Mouse (Mus musculus): ENCODE results near the gene Iqschfp. TPM values are rescaled to one million over a fixed set of nuclear protein-coding genes. Genes with fewer than 3 reads are reported as not detected.
A peak's percentile ranks its signal among the peaks of the same experiment; 100 is the strongest.

The Iqschfp gene
- total RNA-seq, 2 experiments from 2014 or later = not detected

- DNase-seq (ENCODE audit: low spot score) = no peak
Observed at GRCm38 (mm10) chr3:68518586-68518985, 626.6 kb downstream of the Iqschfp start.

DNA sequence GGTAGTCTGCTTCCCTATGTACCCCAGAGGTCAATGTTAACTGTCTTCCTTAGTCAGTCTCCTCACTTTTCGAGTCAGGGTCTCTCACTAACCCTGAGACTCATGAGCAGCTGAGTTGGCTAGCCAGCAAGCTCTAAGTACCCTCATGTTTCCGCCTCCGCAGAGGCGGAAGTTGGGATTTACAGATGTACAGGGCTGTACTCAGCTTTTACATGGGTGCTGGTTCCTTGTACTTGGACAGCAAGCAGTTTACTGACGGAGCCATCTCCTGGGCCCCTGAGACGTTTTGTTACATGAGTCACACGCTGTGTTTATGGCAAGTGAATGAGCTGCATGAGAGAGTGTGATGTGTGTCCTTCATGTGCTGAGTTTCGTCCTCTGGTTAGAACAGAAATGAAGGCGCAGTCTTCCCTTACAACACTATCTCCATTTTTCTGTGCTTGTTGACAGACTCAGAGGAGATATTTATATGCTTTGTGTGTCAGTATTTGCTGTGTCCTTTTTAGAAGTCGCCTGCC lies 633.4 kb downstream of the Iqschfp start:
- no peak for DNase-seq (ENCODE audit: low spot score)

- DNase-seq (ENCODE audit: low spot score) = no peak
Observed at GRCm38 (mm10) chr3:68526416-68526815, 634.4 kb downstream of the Iqschfp start.

- no peak for DNase-seq (ENCODE audit: low spot score)
Observed at GRCm38 (mm10) chr3:68527182-68527581, 635.1 kb downstream of the Iqschfp start.

DNA sequence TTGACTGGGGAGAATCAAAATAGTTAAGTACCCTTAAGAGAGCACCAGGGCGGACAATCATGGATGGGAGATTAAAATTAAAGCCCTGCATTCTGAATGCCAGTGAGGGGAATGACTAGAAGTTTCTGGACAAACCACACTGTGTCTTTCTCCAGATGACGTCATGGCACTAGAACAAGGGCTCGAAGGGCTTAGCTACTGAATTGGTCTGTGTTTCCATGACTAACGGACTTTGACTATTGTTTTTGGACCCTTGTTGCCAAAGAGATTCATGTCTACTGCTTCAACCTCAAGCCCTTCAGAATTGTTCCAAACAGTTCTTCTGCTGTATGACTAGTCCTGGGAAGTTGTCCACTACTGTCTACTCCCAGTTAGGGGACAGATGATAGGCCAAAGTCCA lies 639.9 kb downstream of the Iqschfp start:
- no peak for DNase-seq (ENCODE audit: low spot score)

- no peak for DNase-seq (ENCODE audit: low spot score)
Observed at GRCm38 (mm10) chr3:68534571-68535051, 642.6 kb downstream of the Iqschfp start.

GRCm38 (mm10) chr3:68535160-68535728 lies 643.2 kb downstream of the Iqschfp start:
- DNase-seq (ENCODE audit: low spot score) = no peak

- no peak for DNase-seq (ENCODE audit: low spot score)
Observed at GRCm38 (mm10) chr3:68536071-68536470, 644.0 kb downstream of the Iqschfp start.

DNA sequence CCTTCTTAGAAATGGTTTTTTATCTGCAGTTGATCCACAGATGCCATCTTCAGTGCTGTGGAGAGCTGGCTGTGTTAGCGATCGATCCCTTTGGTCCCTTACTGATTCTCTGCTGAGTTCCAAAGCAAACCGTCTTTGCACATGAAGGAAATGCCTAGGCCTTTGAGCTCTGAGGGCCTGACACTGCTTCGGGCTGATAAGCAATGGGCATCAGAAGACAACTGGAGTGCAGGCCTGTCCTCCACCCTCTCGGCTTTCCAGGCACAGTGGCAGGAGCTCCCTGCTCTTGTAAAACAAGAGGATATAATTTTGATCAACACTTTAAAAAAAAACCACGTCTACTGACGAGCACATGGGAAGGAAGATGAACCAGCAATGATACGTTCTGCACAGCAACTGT lies 649.7 kb downstream of the Iqschfp start:
- DNase-seq (ENCODE audit: low spot score) = no peak

DNA sequence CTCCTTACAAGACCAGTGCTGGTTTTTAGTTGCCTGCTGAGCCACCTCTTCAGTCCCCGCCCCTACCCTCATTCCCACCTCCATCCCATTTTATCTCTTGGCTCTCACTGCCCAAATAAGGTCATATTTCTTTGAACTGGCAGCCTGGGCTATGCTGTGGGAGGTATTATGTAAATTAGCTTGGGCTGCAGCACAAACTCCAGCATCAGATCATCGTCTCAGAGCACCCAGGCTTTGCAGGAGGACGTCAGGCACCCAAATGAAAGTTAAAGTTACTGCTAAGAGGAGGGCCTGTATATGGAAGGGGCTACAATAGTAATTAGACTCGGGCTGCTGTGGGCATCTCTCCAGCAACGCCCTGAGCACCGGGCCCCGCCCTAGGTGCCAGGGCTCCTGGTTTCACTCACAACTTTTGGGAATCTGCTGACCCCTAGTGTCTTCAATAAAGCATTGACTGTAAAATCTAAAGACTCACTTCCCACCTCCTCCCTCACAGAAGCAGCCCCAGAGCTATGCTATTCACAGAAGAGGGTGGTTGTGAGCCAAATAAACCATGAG lies 651.0 kb downstream of the Iqschfp start:
- peak; percentile 47 for DNase-seq (ENCODE audit: low spot score)

GRCm38 (mm10) chr3:68544811-68545210 lies 652.8 kb downstream of the Iqschfp start:
- DNase-seq (ENCODE audit: low spot score) = no peak

- no peak for DNase-seq (ENCODE audit: low spot score)
Observed at GRCm38 (mm10) chr3:68545898-68546297, 653.9 kb downstream of the Iqschfp start.

GRCm38 (mm10) chr3:68555087-68555662 lies 663.1 kb downstream of the Iqschfp start:
- DNase-seq (ENCODE audit: low spot score) = no peak

DNA sequence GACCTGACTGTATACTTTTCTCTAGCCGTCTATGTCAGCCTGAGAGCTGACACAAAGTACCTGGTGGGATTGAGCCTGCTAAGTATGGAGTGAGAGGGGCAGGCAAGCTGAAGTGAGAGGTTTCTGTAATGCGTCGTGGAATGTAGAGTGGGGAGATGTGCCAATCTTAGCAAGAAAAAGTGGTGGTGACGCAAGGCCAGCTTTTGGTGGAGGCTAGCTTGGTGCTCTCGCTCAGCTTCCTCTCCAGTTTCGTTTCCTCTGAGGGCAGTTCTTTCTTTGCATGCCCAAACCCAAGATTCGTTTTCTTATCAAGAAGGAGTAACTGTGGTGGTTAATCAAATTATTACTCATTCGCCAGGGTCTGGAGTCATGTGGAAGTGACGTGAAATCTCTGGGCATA lies 664.9 kb downstream of the Iqschfp start:
- no peak for DNase-seq (ENCODE audit: low spot score)

GRCm38 (mm10) chr3:68558744-68559143 lies 666.7 kb downstream of the Iqschfp start:
- DNase-seq (ENCODE audit: low spot score) = no peak

DNA sequence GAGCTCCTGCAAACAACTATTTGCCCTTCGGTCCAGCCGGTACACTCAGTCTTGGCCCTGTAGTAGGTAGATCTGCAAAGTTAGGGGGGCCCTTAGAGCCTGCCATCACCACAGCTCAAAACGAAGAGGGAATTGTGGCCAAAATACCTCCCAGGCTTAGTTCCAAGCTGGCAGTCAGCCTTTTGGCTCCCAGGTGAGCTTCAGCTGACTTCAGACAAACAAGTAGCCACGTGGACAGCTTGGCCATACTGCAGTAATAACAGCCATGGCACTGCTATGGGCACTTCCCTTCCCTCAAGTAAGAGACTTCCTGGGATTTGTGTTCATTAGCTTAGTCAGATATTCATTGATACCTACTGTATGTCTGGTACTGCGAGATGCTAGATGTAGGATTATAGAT lies 668.0 kb downstream of the Iqschfp start:
- peak; percentile 12 for DNase-seq (ENCODE audit: low spot score)

DNA sequence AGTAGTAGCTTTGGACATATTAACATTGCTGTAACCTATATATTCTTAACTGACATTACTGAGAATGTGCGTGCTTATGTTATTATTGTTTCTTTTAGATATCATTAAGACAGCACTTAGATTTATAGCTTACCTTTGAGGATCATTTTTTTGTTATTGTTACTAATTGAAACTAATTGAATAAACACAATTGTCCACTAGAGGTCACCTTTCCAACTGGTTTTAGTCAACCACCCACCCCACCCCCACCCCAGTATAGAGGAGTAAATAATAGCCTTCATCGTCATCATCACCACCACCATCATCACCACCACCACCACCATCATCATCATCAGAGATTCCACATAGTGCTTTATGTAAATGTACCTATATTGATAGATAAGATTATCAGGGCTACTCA lies 670.8 kb downstream of the Iqschfp start:
- DNase-seq (ENCODE audit: low spot score) = no peak

GRCm38 (mm10) chr3:68563922-68564321 lies 671.9 kb downstream of the Iqschfp start:
- peak; percentile 48 for DNase-seq (ENCODE audit: low spot score)

GRCm38 (mm10) chr3:68564978-68565674 lies 673.1 kb downstream of the Iqschfp start:
- no peak for DNase-seq (ENCODE audit: low spot score)

DNA sequence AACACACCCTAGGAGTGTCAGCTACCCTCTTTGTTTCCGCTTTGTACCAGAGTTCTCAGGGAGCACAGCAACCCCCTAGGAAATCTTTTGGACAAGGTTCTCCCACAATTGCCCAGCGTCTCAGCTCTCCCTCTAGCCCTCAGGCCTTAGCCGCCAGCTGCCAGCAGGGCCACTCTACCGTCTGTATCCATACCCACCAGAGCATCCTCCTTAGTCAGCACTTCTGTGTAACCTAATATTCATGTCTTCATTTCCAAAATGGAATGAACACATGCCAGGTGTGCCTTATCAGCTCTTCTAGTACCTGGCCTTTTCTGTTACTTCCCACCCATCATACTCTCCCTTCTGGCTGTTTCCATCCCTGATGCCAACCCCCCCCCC lies 673.6 kb downstream of the Iqschfp start:
- no peak for DNase-seq (ENCODE audit: low spot score)

- DNase-seq (ENCODE audit: low spot score) = no peak
Observed at GRCm38 (mm10) chr3:68567581-68567980, 675.5 kb downstream of the Iqschfp start.

- no peak for DNase-seq (ENCODE audit: low spot score)
Observed at GRCm38 (mm10) chr3:68568149-68568548, 676.1 kb downstream of the Iqschfp start.
